Mouse (Mus musculus) R1 (cell line): ENCODE results near the gene Tmem179.

Experiments used
- DNase-seq: peaks from one replicate; pipeline ENCODE4 v3.0.0-alpha.2; 2018; ENCODE audit warnings: low read depth, low spot score

Tmem179 gene

GRCm38 (mm10) chr12:112516697-112517337 is at the start of gene Tmem179:
Tmem179 (minus strand) TSS chr12:112516747.
- peak; percentile 97 for DNase-seq

GRCm38 (mm10) chr12:112563011-112563410 is 46.5 kb upstream of the Tmem179 start:
- DNase-seq = no peak

- DNase-seq = no peak
Observed at GRCm38 (mm10) chr12:112562462-112562861, 45.9 kb upstream of the Tmem179 start.

GRCm38 (mm10) chr12:112561163-112561562 is 44.6 kb upstream of the Tmem179 start:
- DNase-seq = no peak

GRCm38 (mm10) chr12:112560176-112560797 is 43.7 kb upstream of the Tmem179 start:
- DNase-seq = peak; percentile 58

- no peak for DNase-seq
Observed at GRCm38 (mm10) chr12:112559671-112560070, 43.1 kb upstream of the Tmem179 start.

- no peak for DNase-seq
Observed at GRCm38 (mm10) chr12:112559231-112559630, 42.7 kb upstream of the Tmem179 start.

- peak; percentile 55 for DNase-seq
Observed at GRCm38 (mm10) chr12:112557219-112557618, 40.7 kb upstream of the Tmem179 start.

GRCm38 (mm10) chr12:112556531-112557060 is 40.0 kb upstream of the Tmem179 start:
- no peak for DNase-seq

- peak; percentile 65 for DNase-seq
Observed at GRCm38 (mm10) chr12:112554900-112555299, 38.4 kb upstream of the Tmem179 start.

- no peak for DNase-seq
Observed at GRCm38 (mm10) chr12:112552520-112552919, 36.0 kb upstream of the Tmem179 start.

- DNase-seq = peak; percentile 85
Observed at GRCm38 (mm10) chr12:112551861-112552375, 35.4 kb upstream of the Tmem179 start.

- DNase-seq = no peak
Observed at GRCm38 (mm10) chr12:112549287-112549686, 32.7 kb upstream of the Tmem179 start.

- no peak for DNase-seq
Observed at GRCm38 (mm10) chr12:112546110-112546509, 29.6 kb upstream of the Tmem179 start.

- no peak for DNase-seq
Observed at GRCm38 (mm10) chr12:112544946-112545701, 28.6 kb upstream of the Tmem179 start.

- DNase-seq = peak; percentile 70
Observed at GRCm38 (mm10) chr12:112543941-112544340, 27.4 kb upstream of the Tmem179 start.

- DNase-seq = peak; percentile 88
Observed at GRCm38 (mm10) chr12:112542920-112543300, 26.4 kb upstream of the Tmem179 start.

- no peak for DNase-seq
Observed at GRCm38 (mm10) chr12:112542257-112542919, 25.8 kb upstream of the Tmem179 start.

- DNase-seq = no peak
Observed at GRCm38 (mm10) chr12:112541483-112542091, 25.0 kb upstream of the Tmem179 start.

- no peak for DNase-seq
Observed at GRCm38 (mm10) chr12:112540321-112540720, 23.8 kb upstream of the Tmem179 start.

- peak; percentile 65 for DNase-seq
Observed at GRCm38 (mm10) chr12:112539466-112539965, 23.0 kb upstream of the Tmem179 start.
